Mouse (Mus musculus) E14TG2a.4 (cell line): ENCODE measurements around the gene Svs6.

Experiments used
- H3K27me3 ChIP-seq: 2 replicates; pipeline ENCODE4 v1.6.1; 2014; ENCODE audit warnings: low read length, control low read depth; ENCODE audit not compliant: insufficient read depth
- H3K36me3 ChIP-seq: 2 replicates; pipeline ENCODE4 v1.6.1; 2014; ENCODE audit warnings: low read length, control low read depth; ENCODE audit not compliant: insufficient read depth
- H3K4me1 ChIP-seq: replicated peaks from 2 replicates; pipeline ENCODE4 v1.6.1; 2014; ENCODE audit warnings: low read depth, low read length, control low read depth
- H3K4me3 ChIP-seq: replicated peaks from 2 replicates; pipeline ENCODE4 v1.5.1; 2014; ENCODE audit warnings: mild to moderate bottlenecking, low read length
- H3K9me3 ChIP-seq: 2 replicates; pipeline ENCODE4 v1.6.1; 2014; ENCODE audit warnings: low read length, control low read depth
- CTCF ChIP-seq: conservative IDR thresholded peaks from 2 replicates; pipeline ENCODE4 v1.5.1; 2014; ENCODE audit warnings: low read length
- NANOG ChIP-seq: IDR thresholded peaks from 2 replicates; pipeline ENCODE4 v1.6.1; 2014; ENCODE audit warnings: borderline replicate concordance, low read length, mixed read lengths
- POU5F1 ChIP-seq: IDR thresholded peaks from 2 replicates; pipeline ENCODE4 v1.6.1; 2014; ENCODE audit warnings: low read length, borderline replicate concordance

The Svs6 gene

GRCm38 (mm10) chr2:164352697-164353096 lies 36.1 kb downstream of the Svs6 start:
- Histone ChIP-seq H3K36me3 (no peaks in the 10 kb centered on the region), H3K27me3 (peaks cover 6% of the 10 kb centered on the region; the same call in 1 of the 2 replicates), H3K4me3 (no peak overlapping the region), H3K4me1 (0 out of 2 replicates have a peak, but pooled peaks cover 5% of the 10 kb centered on the region), H3K9me3 (0 out of 2 replicates have a peak, but pooled peaks cover 2% of the 10 kb centered on the region)
- TF ChIP-seq CTCF (no peak), NANOG (no peak), POU5F1 (no peak)

- TF ChIP-seq POU5F1 (no peak), CTCF (no peak), NANOG (no peak)
- H3K27me3 ChIP-seq, result peaks cover 6% of the 10 kb centered on the region; the same call in 1 of the 2 replicates
- H3K36me3 ChIP-seq, result no peaks in the 10 kb centered on the region
These were observed 36.8 kb downstream of the Svs6 start for GRCm38 (mm10) chr2:164353356-164353755.

DNA sequence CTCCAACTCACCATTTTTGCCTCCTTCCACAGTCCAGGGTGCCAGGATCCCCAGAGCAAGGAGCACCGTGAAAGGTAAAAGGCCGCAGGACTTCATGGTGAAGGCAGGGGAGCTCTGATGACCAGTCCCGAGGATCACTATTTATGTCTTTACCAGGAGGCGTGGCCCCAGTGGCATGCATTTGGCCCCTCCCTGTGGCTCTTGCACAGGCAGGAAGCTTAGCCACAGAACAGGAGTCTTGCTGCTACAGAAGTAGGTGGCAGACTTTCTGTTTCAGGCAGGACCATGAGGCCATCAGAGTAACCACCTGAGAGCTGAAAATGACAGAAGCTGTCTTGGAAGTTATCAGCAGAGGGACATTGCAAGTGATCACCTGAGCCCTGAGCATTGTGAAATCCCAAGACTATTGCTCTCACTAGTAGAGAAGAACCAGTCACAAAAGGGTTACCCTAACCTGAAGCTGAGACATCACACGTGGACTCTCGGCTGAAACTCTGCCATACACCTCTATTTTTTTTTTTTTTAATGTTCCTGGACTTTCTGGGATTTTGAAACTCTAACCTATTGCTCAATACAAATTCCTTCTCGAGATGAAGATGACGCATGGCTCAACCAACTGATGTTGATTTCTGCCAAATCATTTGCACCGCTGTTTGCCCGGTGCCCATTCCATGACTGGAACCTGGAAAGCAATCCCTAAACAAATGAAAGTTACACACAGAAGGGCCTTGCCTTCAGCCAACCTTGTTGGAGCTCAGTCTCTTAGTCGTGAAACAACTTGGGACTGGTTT lies 39.8 kb downstream of the Svs6 start:
- H3K4me3 ChIP-seq, result no peak overlapping the region
- 0 out of 2 replicates have a peak, but pooled peaks cover 5% of the 10 kb centered on the region for H3K4me1 ChIP-seq
- H3K9me3 ChIP-seq, result peaks cover 25% of the 10 kb centered on the region
- peaks cover 6% of the 10 kb centered on the region; the same call in 1 of the 2 replicates for H3K27me3 ChIP-seq
- H3K36me3 ChIP-seq, result no peaks in the 10 kb centered on the region
- TF ChIP-seq CTCF (no peak), NANOG (no peak), POU5F1 (no peak)

More at GRCm38 (mm10) chr2:164353356-164353755, 36.8 kb downstream of the Svs6 start:
- Histone ChIP-seq H3K4me3 (no peak overlapping the region), H3K9me3 (0 out of 2 replicates have a peak, but pooled peaks cover 2% of the 10 kb centered on the region), H3K4me1 (0 out of 2 replicates have a peak, but pooled peaks cover 5% of the 10 kb centered on the region)

DNA sequence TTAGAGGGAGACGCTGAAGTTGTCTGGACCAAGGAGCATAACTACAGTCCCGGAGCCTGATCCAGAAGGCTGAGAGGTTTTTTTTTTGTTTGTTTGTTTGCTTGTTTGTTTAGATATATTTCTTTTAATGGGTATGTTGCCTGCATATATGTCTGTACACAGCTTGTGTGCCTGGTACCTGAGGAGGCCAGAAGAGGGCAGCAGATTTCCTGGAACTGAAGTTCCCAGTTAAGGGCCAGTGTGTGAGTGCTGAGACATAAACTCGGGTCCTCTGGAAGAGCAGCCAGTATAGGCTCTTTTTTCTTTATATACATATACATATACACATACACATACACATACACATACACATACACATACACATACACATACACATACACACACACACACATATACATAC lies 41.8 kb downstream of the Svs6 start:
- H3K4me3 ChIP-seq, result no peak overlapping the region
- 0 out of 2 replicates have a peak, but pooled peaks cover 5% of the 10 kb centered on the region for H3K4me1 ChIP-seq
- H3K36me3 ChIP-seq, result no peaks in the 10 kb centered on the region
- peaks cover 39% of the 10 kb centered on the region for H3K9me3 ChIP-seq
- peaks cover 6% of the 10 kb centered on the region for H3K27me3 ChIP-seq
- peak; percentile 8; the same call in 1 of the 2 replicates for TF ChIP-seq CTCF
- no peak for TF ChIP-seq NANOG
- no peak for TF ChIP-seq POU5F1

- no peaks in the 10 kb centered on the region for H3K36me3 ChIP-seq
- peaks cover 46% of the 10 kb centered on the region for H3K9me3 ChIP-seq
- no peak for TF ChIP-seq NANOG
- H3K27me3 ChIP-seq, result peaks cover 6% of the 10 kb centered on the region
- H3K4me1 ChIP-seq, result no peaks in the 10 kb centered on the region
- H3K4me3 ChIP-seq, result no peak overlapping the region
These were observed 42.5 kb downstream of the Svs6 start for GRCm38 (mm10) chr2:164359031-164359430.

DNA sequence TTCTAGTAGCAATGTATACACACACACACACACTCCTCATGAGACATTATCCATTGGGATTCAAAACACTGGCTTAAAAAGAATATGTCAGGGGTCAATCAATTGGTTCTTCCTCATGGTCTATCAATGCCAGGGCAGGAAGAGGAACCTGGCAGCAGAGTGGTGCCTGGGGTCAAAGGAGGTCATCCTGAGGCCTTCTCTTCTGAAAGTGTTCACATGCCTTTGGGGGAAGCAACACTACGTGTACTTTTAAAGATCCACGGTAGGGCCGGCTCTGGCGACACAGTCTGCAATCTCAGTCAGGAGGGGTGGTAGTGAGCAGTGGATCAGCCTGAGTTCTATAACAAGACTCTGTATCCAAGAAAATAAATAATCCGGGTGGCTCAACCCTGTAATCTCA lies 43.1 kb downstream of the Svs6 start:
- H3K4me1 ChIP-seq, result no peaks in the 10 kb centered on the region
- H3K9me3 ChIP-seq, result peaks cover 48% of the 10 kb centered on the region
- no peak for TF ChIP-seq NANOG
- no peak for TF ChIP-seq POU5F1
- no peak for TF ChIP-seq CTCF
- H3K4me3 ChIP-seq, result no peak overlapping the region
- H3K27me3 ChIP-seq, result peaks cover 6% of the 10 kb centered on the region
- H3K36me3 ChIP-seq, result no peaks in the 10 kb centered on the region

DNA sequence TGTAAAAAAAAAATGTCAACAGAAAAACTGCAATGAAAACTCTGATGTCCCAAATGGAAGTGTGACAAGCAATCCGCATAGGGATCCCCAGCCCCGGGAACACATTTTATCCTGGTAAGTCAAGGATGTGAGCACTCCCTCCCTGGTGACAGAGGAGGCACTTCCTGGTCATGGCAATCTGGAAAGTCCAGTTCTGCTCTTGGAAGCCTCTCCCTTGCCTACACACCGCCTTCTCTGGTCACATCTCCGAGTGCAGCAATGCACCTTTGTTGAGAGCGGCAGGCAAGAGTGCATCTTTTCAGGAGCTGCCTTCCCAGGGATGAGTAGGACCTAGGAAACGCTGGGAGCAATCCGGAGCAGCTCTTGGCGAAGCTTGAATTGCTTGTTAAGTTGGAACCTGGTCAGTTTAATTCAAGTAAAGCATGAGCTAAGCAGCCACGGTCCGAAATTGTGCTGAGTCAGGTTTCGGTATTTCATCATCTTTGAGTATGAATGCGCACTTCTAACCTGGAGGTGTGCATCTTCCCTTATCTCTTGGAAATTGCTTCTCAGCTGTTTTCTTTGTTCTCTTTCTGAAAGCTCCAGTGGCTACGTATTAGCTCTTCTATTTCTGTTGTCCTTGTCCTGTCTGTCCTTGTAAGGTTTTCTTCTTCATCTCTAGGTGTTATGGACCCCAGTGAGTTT lies 44.6 kb downstream of the Svs6 start:
- Histone ChIP-seq H3K27me3 (no peaks in the 10 kb centered on the region; the same call in 1 of the 2 replicates), H3K4me1 (no peaks in the 10 kb centered on the region), H3K4me3 (no peak overlapping the region), H3K36me3 (no peaks in the 10 kb centered on the region), H3K9me3 (peaks cover 48% of the 10 kb centered on the region)
- no peak for TF ChIP-seq NANOG
- no peak for TF ChIP-seq POU5F1
- no peak for TF ChIP-seq CTCF

GRCm38 (mm10) chr2:164366947-164367346 lies 50.4 kb downstream of the Svs6 start:
- no peaks in the 10 kb centered on the region for H3K36me3 ChIP-seq

More at GRCm38 (mm10) chr2:164366947-164367346, 50.4 kb downstream of the Svs6 start:
- H3K27me3 ChIP-seq, result no peaks in the 10 kb centered on the region; the same call in 1 of the 2 replicates
- TF ChIP-seq NANOG (no peak), CTCF (no peak)
- H3K4me3 ChIP-seq, result no peak overlapping the region
- H3K4me1 ChIP-seq, result peaks cover 10% of the 10 kb centered on the region
- H3K9me3 ChIP-seq, result peaks cover 17% of the 10 kb centered on the region
